Mouse (Mus musculus): Measurements from ENCODE around the gene Jarid2. TPM values are rescaled to one million over a fixed set of nuclear protein-coding genes. Genes with fewer than 3 reads are reported as not detected.

Jarid2 gene
- polyA plus RNA-seq, 1 experiment: 10.5 TPM

GRCm38 (mm10) chr13:44730146-44730864 is 1.0 kb downstream of the Jarid2 start:
- Histone ChIP-seq H3K4me3 (ENCODE audit: insufficient read depth, low read depth, low read length) (peak overlapping the region; percentile 83), H3K27ac (ENCODE audit: insufficient read depth, low read depth, low read length) (peak overlapping the region; percentile 83), H3K27me3 (replicated peaks; ENCODE audit: control insufficient read depth, insufficient read depth, low read length) (no peaks in the 10 kb centered on the region), H3K36me3 (ENCODE audit: control insufficient read depth, insufficient read depth, low read length) (no peaks in the 10 kb centered on the region), H3K4me1 (ENCODE audit: control insufficient read depth, insufficient read depth, low read length) (peaks cover 9% of the 10 kb centered on the region)
- DNase-seq: peak; percentile 100
- WGBS: 1% methylated on average over 73 of the region's 87 CpGs
- TF ChIP-seq POLR2A (IDR thresholded peaks at IDR 0.05; ENCODE audit: low read depth, low read length) (no peak), CTCF (conservative IDR thresholded peaks at IDR 0.05; ENCODE audit: insufficient read depth, insufficient read length, low read depth, low read length) (no peak)

GRCm38 (mm10) chr13:44730939-44731551 is 1.8 kb downstream of the Jarid2 start:
- DNase-seq: peak; percentile 96
- peaks cover 15% of the 10 kb centered on the region for H3K4me1 ChIP-seq (ENCODE audit: control insufficient read depth, insufficient read depth, low read length)
- H3K27ac ChIP-seq (ENCODE audit: insufficient read depth, low read depth, low read length): peak overlapping the region; percentile 100
- H3K27me3 ChIP-seq (replicated peaks; ENCODE audit: control insufficient read depth, insufficient read depth, low read length): no peaks in the 10 kb centered on the region
- WGBS: 1% methylated on average over 36 of the region's 41 CpGs
- peak overlapping the region; percentile 83 for H3K4me3 ChIP-seq (ENCODE audit: insufficient read depth, low read depth, low read length)
- no peaks in the 10 kb centered on the region for H3K36me3 ChIP-seq (ENCODE audit: control insufficient read depth, insufficient read depth, low read length)
- TF ChIP-seq CTCF (conservative IDR thresholded peaks at IDR 0.05; ENCODE audit: insufficient read depth, insufficient read length, low read depth, low read length) (no peak), POLR2A (IDR thresholded peaks at IDR 0.05; ENCODE audit: low read depth, low read length) (peak; percentile 96)

GRCm38 (mm10) chr13:44731727-44732441 is 2.6 kb downstream of the Jarid2 start:
- H3K4me3 ChIP-seq (ENCODE audit: insufficient read depth, low read depth, low read length): peak overlapping the region; percentile 97
- H3K36me3 ChIP-seq (ENCODE audit: control insufficient read depth, insufficient read depth, low read length): no peaks in the 10 kb centered on the region
- H3K4me1 ChIP-seq (ENCODE audit: control insufficient read depth, insufficient read depth, low read length): peaks cover 17% of the 10 kb centered on the region
- WGBS: under 1% methylated on average over 16 of the region's 16 CpGs
- DNase-seq: no peak
- no peaks in the 10 kb centered on the region for H3K27me3 ChIP-seq (replicated peaks; ENCODE audit: control insufficient read depth, insufficient read depth, low read length)
- no peak for TF ChIP-seq POLR2A (IDR thresholded peaks at IDR 0.05; ENCODE audit: low read depth, low read length)
- TF ChIP-seq CTCF (conservative IDR thresholded peaks at IDR 0.05; ENCODE audit: insufficient read depth, insufficient read length, low read depth, low read length): no peak
- H3K27ac ChIP-seq (ENCODE audit: insufficient read depth, low read depth, low read length): peak overlapping the region; percentile 81

DNA sequence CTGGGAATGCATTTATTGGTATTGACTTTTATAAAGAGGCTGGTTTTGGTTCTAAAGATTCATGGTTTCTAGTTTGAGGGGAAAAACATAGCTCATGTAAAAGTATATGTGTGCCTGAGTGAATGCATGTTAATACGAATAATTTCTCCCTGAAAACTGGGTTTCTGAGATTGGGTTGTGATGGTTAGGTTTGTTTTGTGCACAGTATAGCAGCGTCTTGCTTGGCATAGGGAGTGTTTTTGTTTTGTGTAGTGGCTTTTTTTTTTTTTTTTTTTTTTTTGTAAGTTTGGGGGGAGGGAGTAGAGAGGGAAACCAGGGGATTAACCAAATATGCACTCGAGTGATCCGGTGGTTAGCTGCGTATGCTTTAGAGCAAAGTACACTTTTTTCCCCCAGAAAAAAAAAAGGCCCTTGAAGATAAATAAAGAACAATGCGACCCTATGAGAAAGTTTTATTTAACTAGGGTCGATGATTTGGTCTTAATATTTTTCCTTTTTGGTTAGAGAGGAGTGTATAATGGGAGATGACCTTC is 3.2 kb downstream of the Jarid2 start:
- Histone ChIP-seq H3K36me3 (ENCODE audit: control insufficient read depth, insufficient read depth, low read length) (no peaks in the 10 kb centered on the region), H3K4me1 (ENCODE audit: control insufficient read depth, insufficient read depth, low read length) (peaks cover 19% of the 10 kb centered on the region), H3K4me3 (ENCODE audit: insufficient read depth, low read depth, low read length) (peak overlapping the region; percentile 97), H3K27ac (ENCODE audit: insufficient read depth, low read depth, low read length) (peak overlapping the region; percentile 81), H3K27me3 (replicated peaks; ENCODE audit: control insufficient read depth, insufficient read depth, low read length) (no peaks in the 10 kb centered on the region)
- WGBS: 0% methylated on average over 7 of the region's 7 CpGs
- DNase-seq: peak; percentile 51
- TF ChIP-seq POLR2A (IDR thresholded peaks at IDR 0.05; ENCODE audit: low read depth, low read length) (no peak), CTCF (conservative IDR thresholded peaks at IDR 0.05; ENCODE audit: insufficient read depth, insufficient read length, low read depth, low read length) (no peak)

DNA sequence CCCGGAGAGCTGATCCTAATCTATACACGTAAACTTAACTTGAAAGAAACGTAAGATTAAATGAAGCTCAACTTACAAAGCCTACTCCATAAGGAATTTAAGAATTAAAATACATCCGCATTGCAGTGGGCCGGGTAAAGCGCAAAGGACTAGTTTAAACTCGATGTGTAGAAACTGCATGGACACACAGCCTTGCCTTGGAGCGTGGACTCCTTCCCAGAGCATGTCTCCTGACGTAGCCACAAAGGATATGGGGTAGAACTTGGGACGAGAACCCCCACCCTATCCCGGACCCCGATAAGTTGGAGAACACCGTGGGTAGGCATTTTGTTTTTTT is 3.7 kb downstream of the Jarid2 start:
- Histone ChIP-seq H3K27me3 (replicated peaks; ENCODE audit: control insufficient read depth, insufficient read depth, low read length) (no peaks in the 10 kb centered on the region), H3K4me3 (ENCODE audit: insufficient read depth, low read depth, low read length) (peak overlapping the region; percentile 97), H3K4me1 (ENCODE audit: control insufficient read depth, insufficient read depth, low read length) (peaks cover 20% of the 10 kb centered on the region), H3K27ac (ENCODE audit: insufficient read depth, low read depth, low read length) (peak overlapping the region; percentile 88), H3K36me3 (ENCODE audit: control insufficient read depth, insufficient read depth, low read length) (no peaks in the 10 kb centered on the region)
- WGBS: 2% methylated on average over 13 of the region's 13 CpGs
- TF ChIP-seq CTCF (conservative IDR thresholded peaks at IDR 0.05; ENCODE audit: insufficient read depth, insufficient read length, low read depth, low read length) (no peak), POLR2A (IDR thresholded peaks at IDR 0.05; ENCODE audit: low read depth, low read length) (no peak)
- no peak for DNase-seq

DNA sequence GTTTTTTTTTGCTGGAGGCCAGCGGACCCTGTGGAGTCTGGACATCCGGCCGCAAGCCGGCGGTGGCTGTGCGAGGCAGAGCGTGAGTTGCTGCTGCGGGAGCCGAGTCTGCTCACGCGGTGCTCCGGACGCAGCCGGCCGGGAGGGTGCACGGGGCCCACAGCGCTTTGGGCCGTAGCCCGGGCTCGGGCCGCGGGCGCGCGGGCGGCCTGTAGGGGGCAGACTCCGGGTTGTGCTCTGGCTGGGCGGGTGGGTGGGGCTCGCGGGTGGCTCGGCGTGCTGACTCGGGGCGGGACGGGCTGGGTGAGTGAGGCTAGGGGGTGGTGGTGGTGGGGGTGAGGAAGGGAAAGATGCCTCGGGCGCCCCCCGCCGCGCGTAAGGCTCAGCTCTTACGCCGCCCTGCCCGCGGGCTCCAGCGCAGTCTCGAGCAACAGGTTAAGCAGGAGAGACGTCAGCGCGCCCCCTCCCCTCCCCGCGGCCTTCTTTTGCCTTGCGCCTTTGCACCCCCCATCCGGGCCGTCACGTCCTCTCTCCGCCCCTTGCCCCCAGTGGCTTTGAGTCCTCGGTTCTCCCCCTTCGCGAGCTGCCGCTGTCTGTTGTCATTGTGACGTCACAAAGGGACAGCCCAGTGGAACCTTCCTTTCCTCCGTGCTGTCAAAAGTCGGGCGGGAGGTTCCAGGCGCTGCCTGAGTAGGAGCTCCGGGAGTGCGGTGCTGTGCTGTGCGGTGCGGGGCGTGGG is 4.3 kb downstream of the Jarid2 start:
- TF ChIP-seq CTCF (conservative IDR thresholded peaks at IDR 0.05; ENCODE audit: insufficient read depth, insufficient read length, low read depth, low read length): peak; percentile 38; the same call in 1 of the 2 replicates
- TF ChIP-seq POLR2A (IDR thresholded peaks at IDR 0.05; ENCODE audit: low read depth, low read length): no peak
- under 1% methylated on average over 68 of the region's 71 CpGs for WGBS
- Histone ChIP-seq H3K27me3 (replicated peaks; ENCODE audit: control insufficient read depth, insufficient read depth, low read length) (no peaks in the 10 kb centered on the region), H3K27ac (ENCODE audit: insufficient read depth, low read depth, low read length) (peak overlapping the region; percentile 91), H3K4me3 (ENCODE audit: insufficient read depth, low read depth, low read length) (peak overlapping the region; percentile 97), H3K36me3 (ENCODE audit: control insufficient read depth, insufficient read depth, low read length) (no peaks in the 10 kb centered on the region), H3K4me1 (ENCODE audit: control insufficient read depth, insufficient read depth, low read length) (peaks cover 23% of the 10 kb centered on the region)
- DNase-seq: peak; percentile 93
